Mouse (Mus musculus) embryonic fibroblast, embryonic 13.5 days (primary cell): ENCODE measurements around the gene Klrb1a. TPM values are rescaled to one million over a fixed set of nuclear protein-coding genes. Genes with fewer than 3 reads are reported as not detected.

Experiments
- H3K27ac ChIP-seq: 2 replicates; pipeline ENCODE4 v1.5.1; 2012; ENCODE audit warnings: low read length, control low read depth, inconsistent platforms; ENCODE audit not compliant: insufficient read depth
- H3K4me1 ChIP-seq: 2 replicates; pipeline ENCODE4 v1.6.1; 2011; ENCODE audit warnings: low read length; ENCODE audit not compliant: control insufficient read depth, insufficient read depth
- H3K4me3 ChIP-seq: 2 replicates; pipeline ENCODE4 v1.5.1; 2011; ENCODE audit warnings: mild to moderate bottlenecking, control low read depth, low read length; ENCODE audit not compliant: insufficient read depth
- CTCF ChIP-seq: IDR thresholded peaks from 2 replicates; pipeline ENCODE4 v1.5.1; 2011; ENCODE audit warnings: mild to moderate bottlenecking, control low read depth, low read length, moderate library complexity, borderline replicate concordance; ENCODE audit not compliant: insufficient read depth
- POLR2A ChIP-seq: IDR thresholded peaks from 2 replicates; pipeline ENCODE4 v1.6.1; 2011; ENCODE audit warnings: low read depth, mild to moderate bottlenecking, control low read depth, low read length, moderate library complexity
- polyA plus RNA-seq: library from polyadenylated mRNA; stranded (reverse); fragments of >200 nt; gene quantifications from 2 replicates; pipeline ENCODE4 v1.2.4, GENCODE M21; 2011; ENCODE audit warnings: low read depth; ENCODE audit not compliant: missing spikeins, insufficient read length

Gene Klrb1a
- polyA plus RNA-seq, 1 experiment: not detected

DNA sequence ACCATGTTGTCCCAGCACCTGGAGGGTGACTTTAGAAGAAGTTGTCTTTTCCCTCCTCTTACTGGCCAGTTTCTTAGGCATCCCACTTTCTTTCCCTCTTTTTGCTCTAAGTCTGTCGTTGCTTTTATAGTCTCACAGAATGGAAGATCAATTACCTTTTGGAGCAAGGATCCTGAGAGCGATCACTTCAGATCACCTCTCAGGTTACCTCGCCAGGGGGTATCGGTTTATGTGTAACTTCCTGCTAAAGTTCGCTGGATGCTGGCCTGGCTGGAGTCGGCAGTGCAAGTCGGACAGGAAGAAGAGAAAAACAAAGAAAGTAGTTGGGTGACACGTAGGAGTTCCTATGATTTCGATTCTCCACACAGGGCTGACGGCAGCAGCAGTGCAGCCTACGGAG lies 41.8 kb downstream of the Klrb1a start, which contains the start of gene A2ml1:
Gene A2ml1 (minus strand): TSS at position 101 of the 400 bp plus-strand sequence.
- no peak within 1 kb of the TSS for H3K4me3 ChIP-seq
- no peak within 1 kb of the TSS for H3K27ac ChIP-seq
- no peaks in the 10 kb centered on the region for H3K4me1 ChIP-seq
- no peak for TF ChIP-seq CTCF
- no peak for TF ChIP-seq POLR2A

DNA sequence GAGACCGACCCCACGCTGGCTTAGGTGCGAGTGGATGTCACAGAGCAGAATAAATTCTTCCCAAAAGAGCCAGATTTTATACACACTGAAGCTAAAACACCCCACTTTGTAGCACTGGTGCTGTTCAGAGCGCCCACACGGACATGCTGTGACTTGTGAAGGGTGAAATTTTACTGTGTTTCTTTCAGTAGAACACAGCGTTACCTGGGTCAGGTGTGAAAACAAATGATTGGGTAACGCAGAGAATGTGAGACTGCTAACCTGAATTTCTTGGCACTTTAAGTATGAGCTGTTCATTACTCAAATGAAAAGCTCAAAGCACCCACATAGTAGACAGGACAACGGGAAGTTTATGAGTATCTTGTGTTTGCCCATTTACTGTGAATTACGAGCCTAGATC lies 46.0 kb downstream of the Klrb1a start:
- TF ChIP-seq POLR2A (no peak), CTCF (no peak)
- Histone ChIP-seq H3K4me3 (no peak overlapping the region), H3K27ac (no peak overlapping the region), H3K4me1 (no peaks in the 10 kb centered on the region)

DNA sequence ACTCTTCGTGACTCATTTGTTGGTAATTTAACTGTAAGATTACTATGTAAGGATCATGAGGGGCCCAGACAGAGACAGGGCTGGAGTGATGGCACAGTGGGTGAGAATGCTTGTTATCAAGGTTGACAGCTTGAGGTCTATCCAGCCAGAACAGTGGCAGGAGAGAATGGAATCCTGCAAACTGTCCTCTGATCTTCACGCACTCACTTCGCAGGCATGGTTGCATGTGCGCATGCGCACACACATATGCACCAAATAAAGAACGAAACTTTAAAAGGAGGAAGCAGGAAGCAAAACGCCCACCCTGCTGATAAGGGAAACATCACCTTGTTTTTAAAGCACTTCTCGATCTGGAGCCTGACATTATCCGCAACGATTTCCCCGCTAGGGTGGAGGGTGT lies 56.7 kb downstream of the Klrb1a start:
- H3K4me1 ChIP-seq: no peaks in the 10 kb centered on the region
- H3K27ac ChIP-seq: no peak overlapping the region
- no peak overlapping the region for H3K4me3 ChIP-seq
- TF ChIP-seq POLR2A: no peak

Other genes with a start within 250 kb of the Klrb1a start
- gene Tex52, start 248.1 kb downstream of the Klrb1a start, polyA plus RNA-seq: not detected in 2 replicates
- gene Gm44596, start 248.0 kb downstream of the Klrb1a start, polyA plus RNA-seq: not detected in 2 replicates
- gene Nrip2, start 224.2 kb downstream of the Klrb1a start, polyA plus RNA-seq: 3.5 and 9.1 TPM in 2 replicates
- gene Itfg2, start 198.6 kb downstream of the Klrb1a start, polyA plus RNA-seq: 12.1 and 15.2 TPM in 2 replicates
- gene Fkbp4, start 184.9 kb downstream of the Klrb1a start, polyA plus RNA-seq: 79.9 and 102 TPM in 2 replicates
- not detected in 2 replicates for gene Pzp, start 96.8 kb downstream of the Klrb1a start, polyA plus RNA-seq
- gene A2ml1, start 41.9 kb downstream of the Klrb1a start, polyA plus RNA-seq: not detected in 2 replicates
- not detected in 2 replicates for gene Clec2h, start 38.9 kb upstream of the Klrb1a start, polyA plus RNA-seq
- not detected in 2 replicates for gene Klrb1, start 99.5 kb upstream of the Klrb1a start, polyA plus RNA-seq
- not detected in 2 replicates for gene Klrb1c, start 165.7 kb upstream of the Klrb1a start, polyA plus RNA-seq
- gene Gm44511, start 202.8 kb upstream of the Klrb1a start, polyA plus RNA-seq: not detected in 2 replicates
- gene Klrb1b, start 202.8 kb upstream of the Klrb1a start, polyA plus RNA-seq: not detected in 2 replicates